Mouse (Mus musculus) lung, adult 2 months (tissue): ENCODE data around the gene As3mt.

ENCODE experiments used
- CTCF ChIP-seq: fragments of 200-500 bp; IDR thresholded peaks from 2 replicates; pipeline ENCODE4 v1.5.1; 2011; ENCODE audit warnings: mild to moderate bottlenecking, low read length, control low read depth; ENCODE audit not compliant: insufficient read depth
- POLR2A ChIP-seq: fragments of 200-500 bp; IDR thresholded peaks from 2 replicates; pipeline ENCODE4 v1.6.1; 2011; ENCODE audit warnings: low read depth, mild to moderate bottlenecking, control low read depth, low read length, borderline replicate concordance; ENCODE audit errors: extremely low read depth

DNA sequence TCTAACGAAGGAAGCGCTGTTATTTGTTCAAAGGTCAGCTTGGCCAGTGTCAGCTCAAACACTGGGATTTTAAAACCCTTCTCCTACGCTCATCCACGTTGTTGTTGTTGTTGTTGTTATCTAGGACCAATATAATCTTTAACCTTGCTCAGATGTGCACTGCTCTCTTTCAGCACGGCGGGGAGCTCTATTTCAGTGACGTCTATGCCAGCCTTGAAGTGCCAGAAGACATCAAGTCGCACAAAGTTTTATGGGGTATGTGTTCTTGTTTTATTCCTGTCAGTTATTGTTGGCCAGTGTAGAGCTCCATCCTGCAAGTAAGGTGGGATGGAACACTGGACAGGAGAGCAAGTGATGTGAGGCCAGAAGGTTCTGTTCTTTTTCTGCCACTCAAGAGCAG is 7.8 kb downstream of the As3mt start:
- TF ChIP-seq CTCF (no peak), POLR2A (no peak)
